Mouse (Mus musculus) C2C12 (cell line): ENCODE data around the gene Gdpgp1.

Experiments used
- CTCF ChIP-seq: IDR thresholded peaks from one replicate; pipeline ENCODE4 v1.5.1; 2011; ENCODE audit not compliant: control insufficient read depth, insufficient read depth, insufficient read length
- FOSL1 ChIP-seq: IDR thresholded peaks from one replicate; pipeline ENCODE4 v1.8.0; 2011; ENCODE audit warnings: mild to moderate bottlenecking, low read length; ENCODE audit not compliant: poor library complexity, insufficient read depth, severe bottlenecking
- MAX ChIP-seq: IDR thresholded peaks from one replicate; pipeline ENCODE4 v1.6.1; 2011; ENCODE audit warnings: mild to moderate bottlenecking, control low read depth
- MYOD1 ChIP-seq: IDR thresholded peaks from one replicate; pipeline ENCODE4 v1.6.1; 2011; ENCODE audit warnings: low read depth; ENCODE audit not compliant: control insufficient read depth, insufficient read length
- MYOG ChIP-seq: IDR thresholded peaks from one replicate; pipeline ENCODE4 v1.6.1; 2011; ENCODE audit not compliant: control insufficient read depth, insufficient read length; ENCODE audit errors: extremely low read depth
- USF1 ChIP-seq: IDR thresholded peaks from one replicate; pipeline ENCODE4 v1.6.1; 2011; ENCODE audit warnings: low read depth, mild to moderate bottlenecking, control low read depth, moderate library complexity

DNA sequence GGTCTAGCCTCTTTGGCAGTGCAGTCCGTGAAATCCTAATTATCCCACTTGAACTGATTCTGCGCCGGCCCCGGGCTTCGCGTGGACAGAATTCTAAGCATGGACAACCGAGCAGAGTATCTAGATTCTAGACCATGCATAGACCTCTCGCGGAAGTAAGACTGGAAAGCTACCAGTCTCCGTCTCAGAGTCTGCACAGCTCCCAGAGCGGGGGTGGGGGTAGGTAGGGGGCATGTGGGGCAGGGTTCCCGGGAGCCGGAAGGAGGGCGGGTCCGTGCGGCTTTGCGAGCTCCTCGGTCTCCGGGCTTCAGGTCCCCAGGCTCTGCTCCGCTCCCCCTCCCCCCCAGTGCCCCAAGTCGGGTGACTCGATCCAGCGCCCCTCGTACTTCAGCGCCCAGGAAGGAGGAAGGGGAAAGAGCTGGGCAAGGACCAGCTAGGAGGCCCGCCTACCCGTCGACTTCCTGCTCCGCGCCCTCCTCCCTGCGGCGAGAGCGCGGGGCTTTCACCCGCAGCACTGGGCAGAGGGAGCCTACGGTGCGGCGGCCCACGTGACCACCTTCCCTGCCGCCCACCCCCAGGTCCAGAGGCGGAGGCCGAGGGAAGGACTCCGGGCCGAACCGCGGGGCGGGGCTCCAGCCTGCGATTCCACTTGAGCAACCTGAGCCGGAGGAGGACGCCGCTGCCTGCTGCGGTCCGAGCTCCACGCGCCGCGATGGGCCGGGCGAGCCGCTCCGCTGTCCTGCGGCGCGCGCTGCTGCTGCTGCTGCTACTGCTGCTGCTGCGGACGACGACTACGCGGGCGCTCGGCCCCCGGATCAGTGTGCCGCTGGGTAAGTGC is 34.5 kb upstream of the Gdpgp1 start:
- TF ChIP-seq CTCF, result no peak
- TF ChIP-seq MAX, result peak; percentile 70
- TF ChIP-seq MYOG, result no peak
- no peak for TF ChIP-seq MYOD1
- TF ChIP-seq FOSL1, result no peak
- TF ChIP-seq USF1, result peak; percentile 90
